Mouse (Mus musculus) left cerebral cortex, adult 2 months (tissue): Measurements from ENCODE around the gene Orai3. TPM values are rescaled to one million over a fixed set of nuclear protein-coding genes. Genes with fewer than 3 reads are reported as not detected.

Experiments used
- DNase-seq, 2 experiments: peaks; one replicate each; pipeline ENCODE4 v3.0.0; 2021 to 2022; ENCODE audit warnings: low spot score in 2 of 2, mixed read lengths in 1 of 2; ENCODE audit errors: extremely low spot score in 1 of 2
- H3K27ac ChIP-seq: fragments of 200-600 bp; 2 replicates; pipeline ENCODE4 v1.8.1; 2022
- H3K4me3 ChIP-seq: fragments of 200-600 bp; 2 replicates; pipeline ENCODE4 v1.8.1; 2022
- CTCF ChIP-seq: fragments of 200-600 bp; IDR thresholded peaks from 2 replicates; pipeline ENCODE4 v1.8.1; 2022; ENCODE audit warnings: antibody characterized with exemption, mild to moderate bottlenecking, moderate library complexity
- intact Hi-C: fragments of 180-260 bp; cut with DNase I; formaldehyde crosslinking; loops from one replicate; pipeline ENCODE4 v1.15.1; 2025
- total RNA-seq, 2 experiments: library from RNA; stranded (reverse); gene quantifications; 2 replicates each; pipeline ENCODE4 v1.2.3; 2021

Orai3 gene
- total RNA-seq, 2 experiments from 2014 or later: 19.8 to 21.8 TPM

GRCm38 (mm10) chr7:127747559-127748234 lies 21.9 kb upstream of the Orai3 start:
- peak overlapping the region; percentile 77 for H3K4me3 ChIP-seq
- intact Hi-C loops: loop anchor here (5.0 kb wide), 2 partner anchors 235 to 1245 kb away; partner anchors contain the start of genes Atxn2l and Srcap
- no peak for DNase-seq
- peak overlapping the region; percentile 87; the same call in 1 of the 2 replicates for H3K27ac ChIP-seq
- no peak for TF ChIP-seq CTCF

GRCm38 (mm10) chr7:127748235-127748560 lies 21.4 kb upstream of the Orai3 start:
- intact Hi-C loops: loop anchor here (5.0 kb wide), 2 partner anchors 236 to 1246 kb away; partner anchors contain the start of genes Atxn2l and Srcap
- Histone ChIP-seq H3K27ac (no peak overlapping the region), H3K4me3 (no peak overlapping the region)
- no peak for DNase-seq
- no peak for TF ChIP-seq CTCF

GRCm38 (mm10) chr7:127750131-127751127 lies 19.2 kb upstream of the Orai3 start:
- DNase-seq: peak in 1 of 2 experiments; percentile 56
- no peak for TF ChIP-seq CTCF
- intact Hi-C loops: no loop called here
- H3K27ac ChIP-seq: peak overlapping the region; percentile 75
- H3K4me3 ChIP-seq: peak overlapping the region; percentile 32

GRCm38 (mm10) chr7:127751619-127752018 lies 18.0 kb upstream of the Orai3 start:
- Histone ChIP-seq H3K4me3 (no peak overlapping the region), H3K27ac (no peak overlapping the region)
- TF ChIP-seq CTCF: no peak
- DNase-seq: no peak
- intact Hi-C loops: no loop called here

GRCm38 (mm10) chr7:127752069-127752468 lies 17.5 kb upstream of the Orai3 start:
- Histone ChIP-seq H3K27ac (no peak overlapping the region), H3K4me3 (no peak overlapping the region)
- no peak for TF ChIP-seq CTCF
- intact Hi-C loops: no loop called here
- DNase-seq: no peak

- no peak overlapping the region for H3K27ac ChIP-seq
- intact Hi-C loops: no loop called here
- TF ChIP-seq CTCF: no peak
These were observed 16.5 kb upstream of the Orai3 start for GRCm38 (mm10) chr7:127753158-127753557.

GRCm38 (mm10) chr7:127753741-127754140 lies 15.9 kb upstream of the Orai3 start:
- no peak for TF ChIP-seq CTCF
- no peak for DNase-seq
- intact Hi-C loops: no loop called here
- Histone ChIP-seq H3K27ac (no peak overlapping the region), H3K4me3 (no peak overlapping the region)

More at GRCm38 (mm10) chr7:127753158-127753557, 16.5 kb upstream of the Orai3 start:
- H3K4me3 ChIP-seq: no peak overlapping the region
- DNase-seq: no peak

GRCm38 (mm10) chr7:127759716-127760115 lies 9.9 kb upstream of the Orai3 start:
- Histone ChIP-seq H3K4me3 (no peak overlapping the region), H3K27ac (no peak overlapping the region)
- intact Hi-C loops: no loop called here
- TF ChIP-seq CTCF: no peak
- DNase-seq: no peak

- no peak for TF ChIP-seq CTCF
- H3K27ac ChIP-seq: no peak overlapping the region
- intact Hi-C loops: no loop called here
- DNase-seq: no peak
- H3K4me3 ChIP-seq: no peak overlapping the region
These were observed 9.1 kb upstream of the Orai3 start for GRCm38 (mm10) chr7:127760478-127760877.

GRCm38 (mm10) chr7:127761026-127761425 lies 8.6 kb upstream of the Orai3 start:
- TF ChIP-seq CTCF: peak; percentile 93
- intact Hi-C loops: no loop called here
- Histone ChIP-seq H3K27ac (no peak overlapping the region), H3K4me3 (no peak overlapping the region)
- DNase-seq: peak; percentile 50 to 72

- no peak overlapping the region for H3K27ac ChIP-seq
- no peak for DNase-seq
- intact Hi-C loops: no loop called here
- H3K4me3 ChIP-seq: no peak overlapping the region
- TF ChIP-seq CTCF: no peak
These were observed 6.0 kb upstream of the Orai3 start for GRCm38 (mm10) chr7:127763642-127764041.

GRCm38 (mm10) chr7:127765756-127766155 lies 3.9 kb upstream of the Orai3 start:
- H3K27ac ChIP-seq: no peak overlapping the region
- intact Hi-C loops: no loop called here

More at GRCm38 (mm10) chr7:127765756-127766155, 3.9 kb upstream of the Orai3 start:
- TF ChIP-seq CTCF: no peak
- no peak for DNase-seq
- H3K4me3 ChIP-seq: no peak overlapping the region
